Mouse (Mus musculus): Measurements from ENCODE around the gene 2610528J11Rik.

- no peak for TF ChIP-seq POLR2A (IDR thresholded peaks at IDR 0.05; ENCODE audit: borderline replicate concordance, extremely low read depth, low read depth, low read length)
- TF ChIP-seq CTCF (IDR thresholded peaks at IDR 0.05; ENCODE audit: insufficient read depth, low read length), result no peak
These were observed 26.3 kb downstream of the 2610528J11Rik start for GRCm38 (mm10) chr4:118553039-118553649.

All from lung, adult 2 months (tissue).